Mouse (Mus musculus) left cerebral cortex, postnatal 10 days (tissue): ENCODE measurements around the gene Igfbp6. TPM values are rescaled to one million over a fixed set of nuclear protein-coding genes. Genes with fewer than 3 reads are reported as not detected.

Experiments used
- DNase-seq, 2 experiments: peaks; one replicate each; pipeline ENCODE4 v3.0.0; 2021 to 2022; ENCODE audit warnings: low spot score in 2 of 2, mixed read lengths in 1 of 2; ENCODE audit errors: extremely low spot score in 1 of 2
- intact Hi-C: fragments of 180-260 bp; cut with DNase I; formaldehyde crosslinking; loops from one replicate; pipeline ENCODE4 v1.15.1; 2025
- total RNA-seq, 2 experiments: library from RNA; stranded (reverse); gene quantifications; 2 replicates each; pipeline ENCODE4 v1.2.3; 2021

Igfbp6 gene
- total RNA-seq, 2 experiments from 2014 or later = 3.1 to 4.1 TPM

DNA sequence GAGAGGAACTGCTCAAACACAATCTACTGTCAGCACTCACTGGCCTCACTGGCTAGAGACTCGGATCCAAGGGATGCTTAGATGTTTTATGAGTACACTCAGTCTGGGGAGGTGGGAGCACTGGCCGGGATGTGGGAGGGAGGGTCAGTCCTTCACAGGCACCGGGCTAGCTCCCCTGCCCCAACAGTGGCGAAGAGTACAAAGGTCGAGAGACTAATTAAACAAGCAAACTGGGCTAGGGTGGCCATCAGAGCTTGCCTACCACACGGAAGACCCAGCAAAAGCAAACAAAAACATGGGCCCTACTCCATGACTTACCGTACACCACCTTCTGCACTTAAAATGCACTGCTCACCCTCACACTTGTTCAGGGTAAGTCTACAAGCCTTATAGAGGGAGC is 47.5 kb downstream of the Igfbp6 start:
- intact Hi-C loops = no loop called here
- DNase-seq = no peak

DNA sequence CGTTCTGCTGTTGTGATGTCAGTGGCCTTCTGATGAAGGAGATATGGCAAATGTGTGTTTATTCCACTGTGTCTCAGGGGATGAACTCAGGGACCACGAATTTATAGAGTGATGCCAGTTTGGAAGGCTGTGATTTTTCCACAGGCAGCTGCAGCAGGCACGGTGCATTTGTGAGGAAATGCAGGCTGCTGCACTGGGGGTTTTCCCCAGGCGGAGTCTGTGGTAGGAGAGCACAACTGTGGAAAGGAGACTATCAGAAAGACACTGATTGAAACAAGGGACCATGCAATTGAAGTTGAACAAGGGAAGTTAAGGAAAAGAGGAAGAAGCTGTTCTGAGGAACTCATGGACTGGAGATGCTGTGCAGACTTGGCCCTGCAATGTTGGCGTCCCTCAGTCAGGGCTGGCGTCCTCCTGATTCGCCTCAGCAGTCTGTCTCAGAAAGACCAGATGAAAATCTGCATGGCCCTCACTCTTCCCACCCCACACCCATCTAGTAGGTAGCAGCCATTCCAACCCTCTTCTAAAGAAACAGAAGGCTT is 48.2 kb downstream of the Igfbp6 start:
- no peak for DNase-seq
- intact Hi-C loops = no loop called here

DNA sequence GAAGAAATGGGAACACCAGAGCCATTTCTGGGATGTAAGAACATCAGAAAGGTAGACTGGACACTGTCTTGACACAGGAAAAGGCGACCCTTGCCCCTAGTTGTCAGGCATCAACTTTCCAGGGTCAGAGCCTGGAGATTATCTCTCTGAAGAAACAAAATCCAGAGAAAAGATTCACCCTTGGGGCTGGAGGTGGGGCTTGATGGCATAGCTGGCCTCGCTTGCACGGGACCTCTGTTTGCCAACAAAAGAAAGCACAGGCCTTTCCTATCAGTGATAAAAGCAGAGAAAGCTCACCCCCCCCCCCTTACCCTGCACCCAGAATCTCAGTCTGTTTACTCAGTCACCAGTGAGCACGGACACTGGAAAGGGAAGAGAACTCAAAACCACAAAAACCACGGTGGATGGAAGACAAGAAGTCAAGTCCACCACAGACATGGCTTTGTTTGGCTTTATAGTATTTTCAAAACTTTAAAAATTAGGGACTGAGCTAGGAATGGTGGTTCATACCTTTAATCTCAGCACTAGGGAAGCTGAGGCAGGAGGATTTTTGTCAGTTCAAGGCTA is 48.7 kb downstream of the Igfbp6 start:
- intact Hi-C loops = no loop called here
- DNase-seq = no peak

DNA sequence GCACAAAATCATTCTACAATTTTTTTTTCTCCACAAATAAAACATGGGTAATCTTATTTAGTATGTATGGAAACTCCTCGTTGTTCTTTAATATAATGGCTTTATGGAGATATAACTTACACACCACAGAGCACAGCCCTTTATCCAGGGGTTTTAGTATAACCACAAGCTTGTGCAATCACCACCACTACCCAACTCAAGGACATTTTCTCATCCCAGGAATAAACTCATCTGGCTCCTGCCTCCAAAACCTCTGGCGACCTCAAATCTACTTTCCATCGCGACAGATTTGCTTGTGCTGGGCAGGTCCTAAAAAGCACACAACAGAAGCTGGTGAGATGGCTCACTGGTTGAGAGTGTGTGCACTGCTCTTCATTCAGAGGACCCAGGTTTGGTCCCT is 49.5 kb downstream of the Igfbp6 start:
- intact Hi-C loops = no loop called here
- no peak for DNase-seq

DNA sequence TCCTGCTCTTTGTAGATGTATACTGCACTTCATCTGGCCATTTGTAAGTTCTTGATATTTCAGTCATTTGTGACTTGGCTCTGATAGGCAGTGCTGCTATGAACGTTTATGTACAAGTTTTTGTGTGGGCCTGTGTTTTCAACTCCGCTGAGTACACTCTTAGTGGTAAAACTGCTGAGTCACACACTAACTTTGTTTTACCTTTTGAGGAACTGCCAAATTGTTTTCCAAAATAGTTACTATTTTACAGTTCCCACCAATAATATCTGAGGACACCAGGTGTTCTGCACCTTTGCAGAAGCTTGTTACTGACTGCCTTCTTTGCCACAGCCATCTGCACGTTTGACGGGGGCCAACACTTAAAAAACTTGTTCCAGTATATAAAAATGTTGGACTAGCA is 50.3 kb downstream of the Igfbp6 start:
- DNase-seq = no peak
- intact Hi-C loops = no loop called here

DNA sequence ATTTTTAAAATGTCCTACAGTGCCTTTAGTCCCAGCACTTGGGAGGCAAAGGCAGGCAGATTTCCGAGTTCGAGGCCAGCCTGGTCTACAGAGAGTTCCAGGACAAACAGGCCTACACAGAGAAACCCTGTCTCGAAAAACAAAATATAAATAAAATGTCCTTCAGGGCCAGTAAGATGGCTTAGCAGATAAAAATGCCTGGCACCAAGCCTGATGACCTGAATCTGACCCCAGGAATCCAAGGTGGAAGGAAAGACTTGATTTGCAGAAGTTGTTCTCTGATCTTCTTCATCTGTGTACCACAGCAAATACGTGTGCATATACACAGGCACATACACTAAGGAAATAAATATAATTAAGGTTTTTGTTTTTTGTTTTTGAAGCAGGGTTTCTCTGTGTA is 51.2 kb downstream of the Igfbp6 start:
- intact Hi-C loops = no loop called here
- DNase-seq = no peak

DNA sequence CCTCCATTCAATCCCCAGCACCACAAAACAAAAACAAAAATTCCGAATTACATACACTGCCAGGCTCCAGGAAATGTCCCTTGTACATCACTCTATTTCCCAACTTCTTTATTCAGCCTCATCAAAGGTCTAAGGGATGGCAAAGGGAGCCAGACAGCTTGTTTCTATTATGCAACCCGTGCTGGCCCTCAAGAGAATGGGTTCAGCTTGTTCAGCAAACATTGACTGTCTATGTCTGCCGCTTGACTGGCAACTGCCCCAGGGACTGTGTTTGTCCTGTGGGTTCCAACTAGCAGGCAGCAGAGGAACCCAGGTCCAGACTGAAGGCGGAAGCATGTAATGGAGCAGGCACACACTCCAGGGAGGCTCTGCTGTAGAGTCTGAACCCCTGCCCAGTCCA is 54.7 kb downstream of the Igfbp6 start:
- no peak for DNase-seq
- intact Hi-C loops = no loop called here

Other genes with a start within 250 kb of the Igfbp6 start
- gene Krt4, start 219.6 kb upstream of the Igfbp6 start, total RNA-seq = not detected
- not detected for gene Krt79, start 204.0 kb upstream of the Igfbp6 start, total RNA-seq
- under 1 TPM in 1 of 2 experiments, not detected in 1; 0.09 TPM for gene Krt78, start 190.1 kb upstream of the Igfbp6 start, total RNA-seq
- not detected for gene Krt8, start 139.9 kb upstream of the Igfbp6 start, total RNA-seq
- gene Krt18, start 116.2 kb upstream of the Igfbp6 start, total RNA-seq = under 1 TPM in 1 of 2 experiments, not detected in 1; 0.77 TPM
- gene Eif4b, start 70.6 kb upstream of the Igfbp6 start, total RNA-seq = 100 to 1,000 TPM; 176 to 177 TPM
- 10 to 100 TPM; 12.2 to 13.1 TPM for gene Tns2, start 43.9 kb upstream of the Igfbp6 start, total RNA-seq
- 100 to 1,000 TPM; 149 to 150 TPM for gene Spryd3, start 8.1 kb upstream of the Igfbp6 start, total RNA-seq
- under 1 TPM in 1 of 2 experiments, not detected in 1; 0.16 TPM for gene Soat2, start 6.2 kb downstream of the Igfbp6 start, total RNA-seq
- 10 to 100 TPM; 53.2 to 56.7 TPM for gene Zfp740, start 58.9 kb downstream of the Igfbp6 start, total RNA-seq
- 10 to 100 TPM; 25.8 to 27.5 TPM for gene Csad, start 60.4 kb downstream of the Igfbp6 start, total RNA-seq
- 1 to 10 TPM in 1 of 2 experiments, under 1 TPM in 1; 0.71 to 1.3 TPM for gene Itgb7, start 87.6 kb downstream of the Igfbp6 start, total RNA-seq
- gene Rarg, start 113.2 kb downstream of the Igfbp6 start, total RNA-seq = 10 to 100 TPM in 1 of 2 experiments, 1 to 10 TPM in 1; 9.3 to 11.4 TPM
- gene Gm9918, start 126.2 kb downstream of the Igfbp6 start, total RNA-seq = not detected
- 10 to 100 TPM; 35.7 to 36.0 TPM for gene Mfsd5, start 135.1 kb downstream of the Igfbp6 start, total RNA-seq
- gene Espl1, start 151.9 kb downstream of the Igfbp6 start, total RNA-seq = 1 to 10 TPM; 2.0 to 2.9 TPM
- gene Pfdn5, start 181.8 kb downstream of the Igfbp6 start, total RNA-seq = 100 to 1,000 TPM; 344 to 355 TPM
- gene Myg1, start 187.3 kb downstream of the Igfbp6 start, total RNA-seq = 10 to 100 TPM; 48.0 to 53.3 TPM
- gene Aaas, start 206.4 kb downstream of the Igfbp6 start, total RNA-seq = 10 to 100 TPM; 20.2 to 30.8 TPM
- gene Sp7, start 222.8 kb downstream of the Igfbp6 start, total RNA-seq = under 1 TPM; 0.26 to 0.39 TPM